Mouse (Mus musculus): ENCODE measurements around the gene Auh. TPM values are rescaled to one million over a fixed set of nuclear protein-coding genes. Genes with fewer than 3 reads are reported as not detected.

Gene Auh
- polyA plus RNA-seq, 1 experiment = 57.3 TPM

DNA sequence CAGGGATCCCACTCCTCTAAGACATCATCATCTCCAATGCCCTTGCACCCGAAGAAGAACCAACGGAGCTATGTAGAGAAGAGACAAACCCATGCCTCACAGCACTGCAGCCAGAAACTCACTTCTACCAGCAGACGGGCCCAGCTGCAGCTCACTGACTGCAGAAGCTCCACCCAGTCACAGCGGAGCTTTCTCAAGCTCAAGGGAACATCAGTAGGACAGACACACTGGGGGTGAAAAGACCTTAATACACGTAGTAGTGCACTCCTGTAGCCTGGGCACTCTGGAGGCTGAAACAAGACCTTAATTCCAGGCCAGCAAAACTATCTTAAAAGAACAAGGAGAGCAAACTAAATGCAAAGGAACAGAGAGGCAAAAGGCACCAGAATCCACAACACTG lies 5.0 kb downstream of the Auh start:
- DNase-seq (ENCODE audit: low spot score) = no peak

DNA sequence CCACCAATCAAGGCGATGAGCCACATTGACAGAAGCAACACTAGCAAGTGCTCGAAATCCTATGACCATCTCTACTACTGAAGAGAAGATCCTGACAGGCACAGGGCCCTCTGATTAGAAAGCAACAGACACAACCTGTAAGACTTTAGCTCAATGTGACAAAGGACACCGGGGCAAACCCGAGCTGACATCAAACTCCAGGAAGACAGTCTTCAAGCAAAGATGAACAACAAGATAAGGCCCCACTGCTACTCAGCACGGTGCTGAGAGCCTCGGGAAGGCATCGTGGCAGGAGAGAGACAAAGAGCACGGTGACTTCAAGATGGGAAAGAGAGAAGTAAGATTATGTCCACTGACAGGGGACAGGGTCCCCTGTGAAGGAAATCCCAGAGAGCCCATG lies 7.5 kb downstream of the Auh start:
- no peak for DNase-seq (ENCODE audit: low spot score)

- DNase-seq (ENCODE audit: low spot score) = no peak
These were observed 8.2 kb downstream of the Auh start for GRCm38 (mm10) chr13:52921065-52921825.

DNA sequence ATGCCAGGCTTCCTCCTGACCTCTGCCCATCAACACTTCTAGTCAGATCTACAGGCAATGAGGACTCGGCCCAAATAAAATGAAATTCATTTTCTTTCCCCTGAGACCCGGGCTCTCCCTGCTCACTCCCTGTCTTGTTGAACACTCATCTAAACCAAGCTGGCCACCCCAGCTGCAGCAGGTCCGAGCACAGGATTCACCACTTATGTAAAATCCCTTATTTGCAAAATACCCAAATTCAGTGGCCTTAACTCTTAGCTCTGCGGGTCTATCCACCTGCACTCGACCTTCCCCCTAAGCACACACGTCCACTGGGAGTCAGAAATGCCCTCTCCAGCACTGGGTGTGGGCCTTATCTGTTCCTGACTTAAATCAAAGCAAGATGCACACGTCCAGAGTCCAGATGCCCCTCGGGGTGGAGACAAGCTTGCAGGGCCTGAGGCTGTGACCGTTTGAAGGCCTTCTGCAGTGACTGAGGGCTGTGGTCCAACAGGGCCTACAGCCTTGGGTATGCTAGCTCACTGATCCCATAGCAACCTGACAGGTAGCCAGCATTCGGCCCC lies 9.6 kb downstream of the Auh start:
- DNase-seq (ENCODE audit: low spot score) = no peak

- DNase-seq (ENCODE audit: low spot score) = no peak
These were observed 11.1 kb downstream of the Auh start for GRCm38 (mm10) chr13:52918333-52918732.

DNA sequence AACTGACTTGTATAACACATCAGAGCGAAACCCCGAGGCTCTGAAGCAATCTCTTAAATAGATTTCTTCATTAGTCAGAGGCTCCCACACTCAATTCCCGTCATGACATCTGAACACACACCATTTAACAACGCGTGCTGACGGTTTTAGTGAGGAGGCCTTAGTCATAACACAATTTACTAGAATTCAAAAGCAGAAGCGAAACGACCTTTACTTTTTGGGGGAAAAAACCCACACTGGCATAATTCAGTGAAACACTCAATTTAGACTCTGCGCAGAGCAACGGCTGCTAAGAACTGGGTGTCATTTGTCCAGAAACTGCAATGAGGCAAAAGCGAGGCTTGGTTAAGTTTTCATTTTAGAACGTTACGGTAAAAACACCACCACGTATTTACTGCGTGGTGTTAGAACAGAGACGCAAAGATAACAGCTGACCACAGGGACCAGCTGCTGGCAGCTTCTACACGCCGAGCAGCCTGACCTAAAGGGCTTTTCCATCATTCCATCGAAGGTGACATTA lies 14.8 kb downstream of the Auh start:
- DNase-seq (ENCODE audit: low spot score) = no peak

- DNase-seq (ENCODE audit: low spot score) = no peak
These were observed 15.6 kb downstream of the Auh start for GRCm38 (mm10) chr13:52913926-52914325.

GRCm38 (mm10) chr13:52912495-52912894 lies 17.0 kb downstream of the Auh start:
- no peak for DNase-seq (ENCODE audit: low spot score)

- no peak for DNase-seq (ENCODE audit: low spot score)
These were observed 18.2 kb downstream of the Auh start for GRCm38 (mm10) chr13:52911259-52911658.

GRCm38 (mm10) chr13:52906296-52906695 lies 23.2 kb downstream of the Auh start:
- DNase-seq (ENCODE audit: low spot score) = no peak

DNA sequence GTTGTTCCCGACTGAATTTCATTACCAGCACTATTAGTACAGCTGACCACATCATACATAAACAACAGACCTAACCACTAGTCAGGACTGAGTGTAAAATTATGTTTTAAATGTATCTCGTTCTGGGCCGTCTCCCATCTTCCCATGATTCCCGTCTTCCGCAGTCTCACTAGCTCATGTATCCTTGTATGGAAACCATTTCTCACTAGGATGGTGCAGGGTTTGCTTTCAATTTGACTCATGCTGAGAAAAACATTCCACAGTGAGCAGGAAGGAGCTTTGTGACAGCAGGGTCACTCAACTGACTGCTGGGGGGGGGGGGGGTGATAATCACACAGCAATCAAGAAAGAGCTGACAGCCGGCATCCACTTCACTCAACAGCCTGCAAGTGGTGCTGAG lies 25.3 kb downstream of the Auh start:
- no peak for DNase-seq (ENCODE audit: low spot score)

DNA sequence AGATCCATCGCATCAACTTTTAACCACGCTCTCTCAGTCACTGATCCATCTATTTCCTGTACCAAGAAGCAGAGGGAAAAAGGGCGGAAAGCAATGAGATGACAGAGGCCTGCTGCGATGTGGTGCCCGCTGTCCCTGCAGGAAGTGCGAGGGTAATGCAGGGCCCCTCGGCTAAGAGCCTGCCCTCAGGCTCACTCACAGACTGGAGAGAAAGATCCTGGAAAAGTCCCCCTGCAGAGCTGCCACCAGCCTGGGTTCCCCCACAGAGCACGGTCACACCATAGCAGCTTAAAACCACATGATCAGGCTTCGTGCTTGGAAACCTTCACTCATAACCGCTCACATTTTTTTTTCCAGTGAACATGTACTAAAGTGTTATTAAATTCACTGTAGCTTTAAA lies 25.7 kb downstream of the Auh start:
- no peak for DNase-seq (ENCODE audit: low spot score)

DNA sequence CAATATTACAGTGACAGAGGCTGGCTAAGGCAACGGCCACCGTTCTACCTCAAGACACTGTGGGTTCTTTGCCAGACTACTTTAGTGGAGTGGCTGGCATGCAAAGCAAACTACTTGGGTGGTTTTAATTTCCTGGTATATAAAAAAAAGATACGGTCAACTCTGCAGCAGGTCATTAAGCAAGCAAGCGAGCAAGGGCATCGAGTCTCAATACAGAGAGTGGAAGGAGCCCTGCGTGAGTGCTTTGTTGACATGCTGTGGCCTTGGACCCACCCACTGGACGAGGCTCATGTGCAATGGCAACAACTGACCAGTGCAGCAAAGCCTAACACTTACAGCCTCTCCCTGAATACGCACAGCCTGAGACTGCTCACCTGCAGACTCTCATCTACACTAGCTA lies 27.0 kb downstream of the Auh start:
- DNase-seq (ENCODE audit: low spot score) = no peak

GRCm38 (mm10) chr13:52899664-52900063 lies 29.8 kb downstream of the Auh start:
- DNase-seq (ENCODE audit: low spot score) = no peak

GRCm38 (mm10) chr13:52897806-52898205 lies 31.7 kb downstream of the Auh start:
- no peak for DNase-seq (ENCODE audit: low spot score)

DNA sequence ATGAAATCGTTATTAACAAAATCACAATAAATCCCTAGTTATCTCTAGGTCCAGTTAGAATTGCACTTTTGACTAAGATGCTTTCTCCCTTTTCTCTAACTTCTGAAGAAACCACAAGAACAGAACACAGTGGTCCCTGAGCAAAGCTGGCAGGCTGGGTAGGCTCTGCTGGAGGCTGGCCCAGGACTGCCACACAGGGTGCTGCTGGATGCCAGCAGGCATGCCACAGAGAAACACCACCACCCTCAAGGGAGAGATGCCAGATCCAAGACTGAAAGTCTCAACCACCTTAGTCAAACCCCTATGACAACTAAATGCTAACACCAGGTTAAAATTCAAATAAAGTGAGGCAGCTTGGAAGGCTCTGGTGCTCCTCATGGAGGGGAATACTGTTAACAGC lies 36.7 kb downstream of the Auh start:
- no peak for DNase-seq (ENCODE audit: low spot score)

DNA sequence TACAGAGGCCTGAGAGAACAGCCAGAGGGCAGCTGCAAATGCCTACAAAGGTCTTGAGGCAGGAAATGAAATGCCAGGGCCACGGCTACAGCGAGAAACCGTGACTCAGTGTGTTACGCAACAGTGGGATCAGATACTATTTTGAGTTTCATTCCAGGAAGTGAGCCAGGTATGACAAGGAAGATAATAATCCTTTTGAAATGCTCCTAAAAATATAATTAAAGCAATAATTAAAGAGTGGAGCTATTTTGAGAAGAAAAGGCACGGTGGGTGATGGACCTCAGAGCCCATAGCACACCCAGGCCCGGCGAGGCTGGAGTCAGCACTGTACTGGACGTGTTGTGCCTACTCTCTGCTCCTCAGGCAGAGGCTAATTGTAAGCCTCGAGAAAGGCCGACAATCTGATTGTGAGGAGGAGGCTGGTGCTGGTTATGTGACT lies 37.4 kb downstream of the Auh start:
- peak; percentile 39 for DNase-seq (ENCODE audit: low spot score)

- DNase-seq (ENCODE audit: low spot score) = no peak
These were observed 39.2 kb downstream of the Auh start for GRCm38 (mm10) chr13:52890313-52890712.

DNA sequence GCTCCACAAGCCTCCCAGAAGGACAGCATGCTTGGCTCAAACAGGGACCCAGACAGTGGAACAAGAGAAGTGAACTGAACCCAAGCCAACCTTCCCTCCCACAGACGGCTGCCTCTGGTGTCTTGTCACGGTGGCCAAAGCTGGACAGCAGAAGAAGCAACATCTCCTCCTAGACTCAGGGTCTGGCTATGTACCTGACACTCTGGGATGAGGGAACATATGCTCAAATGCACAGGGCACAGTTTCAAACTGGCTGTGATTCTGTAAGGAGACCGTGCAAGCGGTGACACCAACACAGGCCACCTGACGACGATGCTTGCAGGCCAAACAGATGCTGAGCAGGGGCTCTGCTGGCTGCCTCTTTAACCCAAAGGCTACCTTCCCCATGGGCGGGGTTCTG lies 42.7 kb downstream of the Auh start:
- DNase-seq (ENCODE audit: low spot score) = no peak

DNA sequence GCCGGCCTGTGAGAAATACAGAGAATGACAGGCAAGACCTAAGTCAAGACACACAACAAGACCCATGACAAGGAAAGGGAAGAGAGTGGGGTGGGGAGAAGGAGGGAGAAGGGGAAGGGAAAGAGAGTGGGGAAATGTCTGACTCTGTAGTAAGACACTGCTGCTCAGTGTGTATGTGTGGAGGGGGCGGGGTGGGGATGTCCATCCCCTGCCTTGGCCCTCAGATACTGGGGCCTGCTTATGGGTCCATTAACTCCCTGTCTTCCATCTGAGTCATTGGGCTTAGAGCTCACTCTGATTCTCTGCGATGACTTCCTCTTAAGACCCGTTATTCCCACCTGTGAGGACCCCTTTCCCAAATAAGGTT lies 45.5 kb downstream of the Auh start:
- no peak for DNase-seq (ENCODE audit: low spot score)

GRCm38 (mm10) chr13:52883084-52883959 lies 46.2 kb downstream of the Auh start:
- DNase-seq (ENCODE audit: low spot score) = no peak

DNA sequence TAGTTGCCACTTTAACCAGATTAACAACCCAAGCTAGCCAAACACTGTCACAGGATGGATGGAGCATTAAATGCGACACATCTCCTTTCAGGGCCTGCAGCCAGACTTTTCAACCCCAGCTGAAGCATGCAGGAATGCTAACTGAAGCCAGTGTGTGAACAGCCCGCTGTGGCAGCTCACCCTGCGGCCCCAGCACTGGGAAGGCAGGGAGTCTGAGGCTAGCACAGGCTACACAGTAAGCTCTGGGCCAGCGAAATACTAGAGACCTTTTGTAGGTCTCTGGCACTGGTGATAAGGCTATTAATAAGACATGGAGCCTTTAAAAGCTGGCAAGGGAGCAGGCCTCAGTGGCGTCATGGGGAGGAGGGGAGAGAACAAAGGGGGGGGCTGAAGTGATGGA lies 49.1 kb downstream of the Auh start:
- no peak for DNase-seq (ENCODE audit: low spot score)

GRCm38 (mm10) chr13:52879918-52880317 lies 49.6 kb downstream of the Auh start:
- no peak for DNase-seq (ENCODE audit: low spot score)

Measured in urinary bladder, adult 2 months (tissue).